Mouse (Mus musculus) heart, postnatal 0 days (tissue): ENCODE results near the gene Mycn. TPM values are rescaled to one million over a fixed set of nuclear protein-coding genes. Genes with fewer than 3 reads are reported as not detected.

Source experiments
- ATAC-seq: fragments of 200-750 bp; cut with Nextera tagmentation; 2 replicates; pipeline ENCODE4 v1.8.0; 2017; ENCODE audit warnings: low read depth, moderate number of reproducible peaks, moderate library complexity; ENCODE audit not compliant: insufficient read depth
- DNase-seq: peaks from one replicate; pipeline ENCODE4 v3.0.0-alpha.2; 2016; ENCODE audit warnings: low spot score
- H3K27ac ChIP-seq: fragments of 300-500 bp; sonication (generic); 2 replicates; pipeline ENCODE4 v1.5.1; 2014; ENCODE audit warnings: low read depth, mild to moderate bottlenecking
- H3K27me3 ChIP-seq: fragments of 300-500 bp; sonication (generic); 2 replicates; pipeline ENCODE4 v1.6.1; 2014; ENCODE audit warnings: low read length, mixed read lengths; ENCODE audit not compliant: control insufficient read depth, insufficient read depth
- H3K36me3 ChIP-seq: fragments of 300-500 bp; sonication (generic); replicated peaks from 2 replicates; pipeline ENCODE4 v1.6.1; 2014; ENCODE audit warnings: low read length, mixed read lengths; ENCODE audit not compliant: control insufficient read depth, insufficient read depth
- H3K4me1 ChIP-seq: fragments of 300-500 bp; sonication (generic); 2 replicates; pipeline ENCODE4 v1.6.1; 2014; ENCODE audit warnings: antibody characterized with exemption; ENCODE audit not compliant: control insufficient read depth, insufficient read depth
- H3K4me2 ChIP-seq: fragments of 300-500 bp; sonication (generic); 2 replicates; pipeline ENCODE4 v1.6.1; 2014; ENCODE audit warnings: low read depth, mild to moderate bottlenecking, low read length, moderate library complexity
- H3K4me3 ChIP-seq: fragments of 300-500 bp; sonication (generic); 2 replicates; pipeline ENCODE4 v1.5.1; 2014; ENCODE audit warnings: low read depth, low read length
- H3K9ac ChIP-seq: fragments of 300-500 bp; sonication (generic); replicated peaks from 2 replicates; pipeline ENCODE4 v1.6.1; 2014; ENCODE audit warnings: low read depth, low read length, mixed read lengths
- H3K9me3 ChIP-seq: fragments of 300-500 bp; sonication (generic); replicated peaks from 2 replicates; pipeline ENCODE4 v1.6.1; 2016; ENCODE audit warnings: low read length; ENCODE audit not compliant: control insufficient read depth
- CTCF ChIP-seq: IDR thresholded peaks from 2 replicates; pipeline ENCODE4 v1.5.1; 2016; ENCODE audit warnings: antibody characterized with exemption, control low read depth, low read depth
- EP300 ChIP-seq: IDR thresholded peaks from 2 replicates; pipeline ENCODE4 v1.6.1; 2016; ENCODE audit warnings: antibody characterized with exemption, low read depth
- WGBS: fragments of 180-500 bp; shearing (Covaris S2); extraction: QIAGEN DNeasy Blood & Tissue Kit; methylation state at CpG from one replicate; pipeline ENCODE4 v1.1.7; 2014; 5-methylcytosine and 5-hydroxymethylcytosine counted together
- polyA plus RNA-seq: library from polyadenylated mRNA; unstranded; fragments of >200 nt; fragmentation: Nextera tagmentation; extraction: Ambion mirVana; gene quantifications from 2 replicates; pipeline ENCODE4 v1.2.1, GENCODE M21; 2015
- total RNA-seq: library from RNA; depleted of rRNA; stranded (reverse); fragments of >200 nt; gene quantifications from 2 replicates; pipeline ENCODE4 v1.2.3, GENCODE M21; 2014; ENCODE audit warnings: low replicate concordance

Mycn gene
- total and polyA plus RNA-seq, 2 experiments from 2014 or later = 8.7 to 9.4 TPM

DNA sequence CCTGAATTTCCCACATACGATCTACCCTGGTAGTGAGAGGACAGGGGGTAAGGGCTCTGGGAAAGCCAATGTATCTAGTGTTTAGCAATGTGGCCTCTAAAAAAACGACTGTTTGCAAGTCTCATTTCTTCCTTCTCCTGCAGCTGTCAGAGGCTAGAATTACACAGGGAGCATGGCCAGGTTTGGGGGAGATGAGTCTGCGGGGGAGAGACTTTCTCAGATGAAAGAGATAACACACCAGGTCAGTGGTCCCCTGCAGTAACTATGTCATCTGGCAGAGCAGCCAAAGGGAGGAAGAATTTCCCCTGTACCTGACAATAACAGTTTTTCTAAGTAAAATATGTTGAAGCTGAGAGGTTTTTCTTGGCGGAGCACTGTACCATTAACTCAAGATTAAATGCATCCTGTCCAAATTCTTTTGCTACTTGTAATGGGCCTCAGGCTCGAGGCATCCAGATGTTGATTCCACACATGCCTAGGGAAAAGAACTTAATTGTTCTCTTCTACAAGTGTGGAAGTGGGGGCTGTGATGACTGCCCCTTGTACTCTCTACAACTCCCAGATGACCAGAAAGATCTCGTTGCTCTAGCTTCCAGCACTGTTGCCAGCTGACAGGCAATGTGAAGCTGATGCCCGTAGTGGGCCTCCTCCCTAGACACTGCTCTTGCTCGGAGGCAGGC lies 31.2 kb upstream of the Mycn start:
- TF ChIP-seq EP300 (no peak), CTCF (no peak)
- no peaks in the 10 kb centered on the region for H3K9me3 ChIP-seq
- H3K4me3 ChIP-seq = no peak overlapping the region
- ATAC-seq (peak; percentile 60), DNase-seq (peak; percentile 53)
- peak overlapping the region; percentile 36 for H3K27ac ChIP-seq
- 34% methylated on average over 8 of the region's 8 CpGs for WGBS
- no peak overlapping the region for H3K9ac ChIP-seq
- no peaks in the 10 kb centered on the region for H3K27me3 ChIP-seq
- no peak overlapping the region for H3K4me2 ChIP-seq
- H3K36me3 ChIP-seq = no peaks in the 10 kb centered on the region
- peaks cover 11% of the 10 kb centered on the region; the same call in 1 of the 2 replicates for H3K4me1 ChIP-seq

DNA sequence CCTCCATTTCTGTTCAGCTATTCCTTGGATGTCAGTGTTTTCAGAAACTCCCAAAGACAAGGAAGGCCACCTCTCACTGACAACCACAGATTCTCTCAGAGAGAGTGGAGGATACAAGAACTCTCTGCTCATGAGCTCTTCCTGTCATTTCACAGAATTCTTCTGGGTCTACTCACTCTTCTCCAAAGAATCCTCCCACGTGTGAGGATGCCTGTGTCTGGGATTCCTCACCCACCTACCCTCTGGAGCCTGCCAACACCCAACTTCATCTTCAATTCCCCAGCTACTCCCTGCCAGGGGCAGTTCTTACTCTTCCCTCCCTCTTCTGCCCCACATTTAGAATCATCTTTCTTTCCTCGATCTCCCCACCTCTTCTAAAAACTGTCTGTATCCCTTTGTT lies 26.2 kb upstream of the Mycn start:
- TF ChIP-seq EP300 (no peak), CTCF (no peak)
- WGBS = 48% methylated on average over 2 of the region's 2 CpGs
- Histone ChIP-seq H3K4me1 (peaks cover 8% of the 10 kb centered on the region; the same call in 1 of the 2 replicates), H3K9ac (no peak overlapping the region), H3K4me2 (no peak overlapping the region), H3K9me3 (no peaks in the 10 kb centered on the region), H3K4me3 (no peak overlapping the region), H3K27me3 (no peaks in the 10 kb centered on the region), H3K36me3 (no peaks in the 10 kb centered on the region), H3K27ac (no peak overlapping the region)
- no peak for DNase-seq
- no peak for ATAC-seq

DNA sequence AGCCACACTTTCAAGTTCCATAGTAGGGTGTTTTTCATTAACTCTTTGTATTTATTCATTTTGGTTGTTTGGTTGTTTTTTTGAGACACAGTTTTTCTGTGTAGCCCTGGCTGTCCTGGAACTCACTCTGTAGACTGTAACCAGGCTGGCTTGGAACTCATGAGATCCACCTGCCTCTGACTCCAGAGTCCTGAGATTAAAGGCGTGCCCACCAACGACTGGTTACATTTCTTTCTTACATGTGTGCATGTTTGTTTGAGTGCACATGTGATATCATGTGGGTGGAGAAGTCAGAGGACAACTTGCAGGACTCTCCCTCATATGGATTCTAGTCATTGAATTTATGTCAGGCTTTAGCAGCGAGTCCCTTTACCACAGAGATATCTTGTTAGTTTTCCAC lies 23.1 kb upstream of the Mycn start:
- H3K36me3 ChIP-seq = no peaks in the 10 kb centered on the region
- H3K4me1 ChIP-seq = no peaks in the 10 kb centered on the region; the same call in 1 of the 2 replicates
- no peak for DNase-seq
- no peak overlapping the region for H3K4me2 ChIP-seq
- WGBS = 80% methylated on average over 3 of the region's 3 CpGs
- no peak for ATAC-seq
- TF ChIP-seq EP300 (no peak), CTCF (no peak)
- H3K27me3 ChIP-seq = no peaks in the 10 kb centered on the region
- no peaks in the 10 kb centered on the region for H3K9me3 ChIP-seq
- H3K27ac ChIP-seq = no peak overlapping the region
- no peak overlapping the region for H3K4me3 ChIP-seq
- H3K9ac ChIP-seq = no peak overlapping the region

DNA sequence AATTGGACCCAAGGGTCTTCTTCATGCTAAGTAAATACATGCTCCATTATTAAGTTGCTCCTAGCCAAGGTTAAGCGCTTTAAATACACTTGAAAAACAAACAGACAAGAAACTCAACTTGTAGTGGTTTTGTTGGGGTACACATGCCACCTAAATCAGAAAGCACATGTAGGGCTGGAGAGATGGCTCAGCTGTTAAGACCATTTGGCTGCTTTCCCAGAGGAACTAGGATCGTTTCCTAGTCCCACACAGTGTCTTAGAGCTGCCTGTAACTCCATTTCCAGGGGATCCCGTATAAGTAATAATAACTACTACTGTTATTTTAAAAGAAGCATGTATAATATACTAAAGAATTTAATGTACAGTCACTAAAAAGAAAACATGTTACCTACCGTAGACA lies 5.9 kb upstream of the Mycn start:
- H3K4me1 ChIP-seq = no peaks in the 10 kb centered on the region
- H3K27me3 ChIP-seq = 0 out of 2 replicates have a peak, but pooled peaks cover 4% of the 10 kb centered on the region
- no peak overlapping the region for H3K4me2 ChIP-seq
- no peak overlapping the region for H3K4me3 ChIP-seq
- ATAC-seq (no peak), DNase-seq (no peak)
- H3K27ac ChIP-seq = no peak overlapping the region
- H3K36me3 ChIP-seq = no peaks in the 10 kb centered on the region
- TF ChIP-seq EP300 (no peak), CTCF (no peak)
- H3K9ac ChIP-seq = no peak overlapping the region
- 62% methylated on average over 4 of the region's 4 CpGs for WGBS
- no peaks in the 10 kb centered on the region for H3K9me3 ChIP-seq

DNA sequence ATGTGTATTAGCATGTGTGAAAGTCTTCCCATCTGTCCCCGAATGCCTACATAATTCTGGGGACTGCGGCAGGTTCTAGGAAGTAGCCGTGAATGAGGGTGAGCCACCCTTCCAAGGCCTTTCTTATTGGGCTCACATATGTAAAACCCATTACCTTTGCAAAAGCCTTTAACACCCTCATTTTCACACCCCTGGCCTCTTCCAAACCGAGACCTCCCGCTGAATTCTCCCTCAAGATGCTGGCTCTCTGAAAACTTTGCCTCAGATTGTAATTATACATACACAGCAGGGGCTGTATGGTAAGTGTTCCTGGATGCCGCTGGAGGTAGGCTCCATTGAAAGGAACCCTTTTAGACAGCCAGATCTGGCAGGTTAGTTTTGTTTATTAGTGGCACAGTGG lies 1.6 kb upstream of the Mycn start:
- no peaks in the 10 kb centered on the region for H3K36me3 ChIP-seq
- H3K27ac ChIP-seq = no peak overlapping the region
- H3K27me3 ChIP-seq = 0 out of 2 replicates have a peak, but pooled peaks cover 4% of the 10 kb centered on the region
- H3K9ac ChIP-seq = no peak overlapping the region
- no peak for TF ChIP-seq CTCF
- no peak for TF ChIP-seq EP300
- ATAC-seq (no peak), DNase-seq (no peak)
- no peak overlapping the region for H3K4me3 ChIP-seq
- 72% methylated on average over 6 of the region's 6 CpGs for WGBS
- H3K9me3 ChIP-seq = no peaks in the 10 kb centered on the region
- H3K4me2 ChIP-seq = no peak overlapping the region
- H3K4me1 ChIP-seq = peaks cover 6% of the 10 kb centered on the region; the same call in 1 of the 2 replicates
